8 mouse cellular contexts compared by ENCODE assay signal in genomic region chrX:99137928-99138740, GRCm38 (mm10). TPM values are rescaled to one million over a fixed set of nuclear protein-coding genes. Genes with fewer than 3 reads are reported as not detected.
DNase-seq lines count a peak whose midpoint lies in the region; ATAC-seq and TF ChIP-seq lines count a peak whose summit lies in the region.

No protein-coding gene starts in this region.

- peak overlapping the region; percentile 75 for H3K4me2 ChIP-seq in hindbrain, embryonic 14.5 days (replicated peaks)
- H3K4me2 ChIP-seq in liver, postnatal 0 days (ENCODE audit: low read depth, low read length), result peak overlapping the region; percentile 74

- WGBS in hindbrain, embryonic 14.5 days, result 27% methylated on average over 9 of the region's 9 CpGs
- WGBS in liver, postnatal 0 days (ENCODE audit: insufficient replicate concordance), result 37% methylated on average over 9 of the region's 9 CpGs

- peak overlapping the region; percentile 81 for H3K4me3 ChIP-seq in brown adipose tissue, adult 24 weeks (ENCODE audit: insufficient read depth, low read depth, low read length)
- H3K4me3 ChIP-seq in hindbrain, embryonic 14.5 days (replicated peaks; ENCODE audit: low read length), result peak overlapping the region; percentile 70
- H3K4me3 ChIP-seq in liver, postnatal 0 days (ENCODE audit: low read depth, low read length), result peak overlapping the region; percentile 57

- no peak for TF ChIP-seq CTCF in liver, postnatal 0 days (IDR thresholded peaks at IDR 0.05; ENCODE audit: low read depth)

- H3K4me1 ChIP-seq in brown adipose tissue, adult 24 weeks (ENCODE audit: control insufficient read depth, insufficient read depth, insufficient read length, low read length), result no peaks in the 10 kb centered on the region; the same call in none of the 2 replicates
- peaks cover 26% of the 10 kb centered on the region for H3K4me1 ChIP-seq in hindbrain, embryonic 14.5 days (replicated peaks; ENCODE audit: control insufficient read depth, insufficient read depth, low read length)
- H3K4me1 ChIP-seq in liver, postnatal 0 days (ENCODE audit: insufficient read depth), result no peaks in the 10 kb centered on the region

- no peaks in the 10 kb centered on the region for H3K27me3 ChIP-seq in hindbrain, embryonic 14.5 days (ENCODE audit: control insufficient read depth, insufficient read depth, low read length)
- H3K27me3 ChIP-seq in liver, postnatal 0 days (ENCODE audit: insufficient read depth, low read length), result peaks cover 11% of the 10 kb centered on the region

- peak; percentile 19 for DNase-seq in 3T3-L1 (ENCODE audit: low read depth, low spot score)
- no peak for DNase-seq in hindbrain, embryonic 14.5 days (ENCODE audit: low spot score)
- DNase-seq in liver, postnatal 0 days, result no peak
- no peak for DNase-seq in adrenal gland, adult 18-20 months (ENCODE audit: low spot score in 2 of 2)
- DNase-seq in thymus, postnatal 10 days (ENCODE audit: low spot score in 2 of 2), result no peak
- no peak for DNase-seq in right cerebral cortex, postnatal 25 days

- no peak for TF ChIP-seq EP300 in liver, postnatal 0 days (IDR thresholded peaks at IDR 0.05; ENCODE audit: low read depth)

- no peaks in the 10 kb centered on the region for H3K9me3 ChIP-seq in hindbrain, embryonic 14.5 days (ENCODE audit: control insufficient read depth, low read length)
- no peaks in the 10 kb centered on the region for H3K9me3 ChIP-seq in liver, postnatal 0 days (ENCODE audit: low read length)

- ATAC-seq in hindbrain, embryonic 14.5 days (ENCODE audit: low FRiP score), result no peak
- ATAC-seq in liver, postnatal 0 days, result no peak
- ATAC-seq in cerebellum, adult (ENCODE audit: insufficient number of reproducible peaks, low FRiP score, low TSS enrichment), result no peak

- peak overlapping the region; percentile 77 for H3K9ac ChIP-seq in hindbrain, embryonic 14.5 days
- no peak overlapping the region; the same call in 1 of the 2 replicates for H3K9ac ChIP-seq in liver, postnatal 0 days (replicated peaks)

- peak overlapping the region; percentile 93 for H3K27ac ChIP-seq in brown adipose tissue, adult 24 weeks (replicated peaks; ENCODE audit: low read depth, low read length)
- peak overlapping the region; percentile 76 for H3K27ac ChIP-seq in hindbrain, embryonic 14.5 days
- no peak overlapping the region for H3K27ac ChIP-seq in liver, postnatal 0 days (ENCODE audit: low read depth)

- no peaks in the 10 kb centered on the region for H3K36me3 ChIP-seq in hindbrain, embryonic 14.5 days (replicated peaks; ENCODE audit: control insufficient read depth, insufficient read depth)
- H3K36me3 ChIP-seq in liver, postnatal 0 days (replicated peaks; ENCODE audit: insufficient read depth, low read length), result no peaks in the 10 kb centered on the region

RNA-seq across cellular contexts. Expression of gene Efnb1, which starts 2.2 kb away (rescaled TPM):
- 10.3 and 17.4 TPM in 2 replicates for polyA plus RNA-seq in brown adipose tissue, adult 24 weeks (2012; ENCODE audit: insufficient read depth, insufficient read length, missing spikeins)
- 19.3 and 19.6 TPM in 2 replicates for polyA plus RNA-seq in hindbrain, embryonic 14.5 days (2014; fragmentation: Nextera tagmentation; extraction: Ambion mirVana)
- 4.9 and 6.5 TPM in 2 replicates for polyA plus RNA-seq in liver, postnatal 0 days (2015; fragmentation: Nextera tagmentation; extraction: Ambion mirVana)
- 10 to 100 TPM; 53.1 to 65.4 TPM for total RNA-seq in adrenal gland, adult 18-20 months (2021)
